Mouse (Mus musculus): Measurements from ENCODE around the gene F2r.

- TF ChIP-seq CTCF (IDR thresholded peaks at IDR 0.05) (no peak), EP300 (IDR thresholded peaks at IDR 0.05) (no peak)
These were observed 9.2 kb downstream of the F2r start for GRCm38 (mm10) chr13:95609088-95609420.

Measured in lung, postnatal 0 days (tissue).